13 mouse cellular contexts compared by ENCODE assay signal in the genomic region with DNA sequence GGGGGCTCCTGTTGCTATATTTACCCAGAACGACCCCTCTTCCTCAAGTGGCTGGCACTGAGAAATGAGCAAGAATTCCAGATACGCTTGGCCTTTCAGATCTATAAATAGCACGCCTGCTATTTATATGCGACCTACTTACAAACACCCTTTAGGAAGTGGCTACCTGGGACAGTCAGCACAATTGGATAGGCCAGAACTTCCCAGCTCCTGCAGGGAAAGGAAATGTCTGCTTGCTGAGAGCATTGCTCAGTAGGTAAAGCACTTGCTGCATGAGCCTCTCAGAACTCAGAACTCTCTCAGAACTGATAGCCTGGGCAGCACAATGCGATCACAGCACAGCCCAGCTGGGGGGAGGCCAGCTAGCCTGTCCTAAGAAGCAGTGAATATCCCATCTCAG. TPM values are rescaled to one million over a fixed set of nuclear protein-coding genes. Genes with fewer than 3 reads are reported as not detected.
DNase-seq lines count a peak whose midpoint lies in the region; ATAC-seq lines count a peak whose summit lies in the region.
"Had no signal": no experiment of that assay in that cellular context is flagged by ENCODE, and none has a peak within 500 bp of the region (broad histone marks: within the 10 kb centered on the region; RNA-seq: fewer than 3 reads in every experiment).

No protein-coding gene starts in this region.

- H3K36me3 ChIP-seq in hindbrain, embryonic 12.5 days, result peaks cover 8% of the 10 kb centered on the region
- peaks cover 6% of the 10 kb centered on the region for H3K36me3 ChIP-seq in hindbrain, embryonic 13.5 days
- peaks cover 4% of the 10 kb centered on the region for H3K36me3 ChIP-seq in heart, embryonic 15.5 days
- H3K36me3 ChIP-seq in forebrain, embryonic 11.5 days (ENCODE audit: control insufficient read depth, insufficient read depth, low read length), result peaks cover 5% of the 10 kb centered on the region
- H3K36me3 ChIP-seq: liver, embryonic 15.5 days had no signal

- no peak for ATAC-seq in hindbrain, embryonic 12.5 days (ENCODE audit: low FRiP score)
- no peak for ATAC-seq in hindbrain, embryonic 13.5 days (ENCODE audit: low FRiP score)
- ATAC-seq in heart, embryonic 15.5 days (replicated peaks; ENCODE audit: insufficient number of reproducible peaks, insufficient read depth, low FRiP score, low read depth), result peak; percentile 60
- no peak for ATAC-seq in forebrain, embryonic 11.5 days (replicated peaks; ENCODE audit: low FRiP score)
- ATAC-seq: hindbrain, embryonic 16.5 days had no signal

- no peak overlapping the region for H3K4me3 ChIP-seq in hindbrain, embryonic 12.5 days
- no peak overlapping the region for H3K4me3 ChIP-seq in hindbrain, embryonic 13.5 days
- no peak overlapping the region for H3K4me3 ChIP-seq in heart, embryonic 15.5 days
- H3K4me3 ChIP-seq in forebrain, embryonic 11.5 days (ENCODE audit: low read depth, low read length), result no peak overlapping the region
- H3K4me3 ChIP-seq: layer of hippocampus, adult 2 months; liver, embryonic 15.5 days had no signal

- H3K4me1 ChIP-seq in hindbrain, embryonic 12.5 days, result peaks cover 23% of the 10 kb centered on the region
- peaks cover 27% of the 10 kb centered on the region for H3K4me1 ChIP-seq in hindbrain, embryonic 13.5 days (replicated peaks)
- peaks cover 45% of the 10 kb centered on the region for H3K4me1 ChIP-seq in heart, embryonic 15.5 days (replicated peaks)
- no peaks in the 10 kb centered on the region; the same call in 1 of the 2 replicates for H3K4me1 ChIP-seq in forebrain, embryonic 11.5 days (replicated peaks; ENCODE audit: control insufficient read depth, insufficient read depth, low read length)

- WGBS in hindbrain, embryonic 12.5 days, result 42% methylated on average over 5 of the region's 5 CpGs
- 30% methylated on average over 5 of the region's 5 CpGs for WGBS in hindbrain, embryonic 13.5 days
- WGBS in heart, embryonic 15.5 days, result 15% methylated on average over 5 of the region's 5 CpGs
- WGBS in forebrain, embryonic 11.5 days, result 48% methylated on average over 5 of the region's 5 CpGs

- H3K27ac ChIP-seq in hindbrain, embryonic 12.5 days, result 0 out of 2 replicates have a peak overlapping the region, but pooled peaks have one; percentile 8
- no peak overlapping the region for H3K27ac ChIP-seq in hindbrain, embryonic 13.5 days
- peak overlapping the region; percentile 95 for H3K27ac ChIP-seq in heart, embryonic 15.5 days
- H3K27ac ChIP-seq in forebrain, embryonic 11.5 days (ENCODE audit: low read depth, low read length), result no peak overlapping the region
- H3K27ac ChIP-seq: layer of hippocampus, adult 2 months; liver, embryonic 15.5 days had no signal

- H3K27me3 ChIP-seq in hindbrain, embryonic 12.5 days, result peaks cover 11% of the 10 kb centered on the region
- H3K27me3 ChIP-seq in hindbrain, embryonic 13.5 days, result 0 out of 2 replicates have a peak, but pooled peaks cover 2% of the 10 kb centered on the region
- H3K27me3 ChIP-seq in heart, embryonic 15.5 days, result no peaks in the 10 kb centered on the region
- H3K27me3 ChIP-seq in forebrain, embryonic 11.5 days (ENCODE audit: control insufficient read depth, insufficient read depth, low read length), result no peaks in the 10 kb centered on the region
- H3K27me3 ChIP-seq: liver, embryonic 15.5 days had no signal

- peaks cover 11% of the 10 kb centered on the region for H3K9me3 ChIP-seq in hindbrain, embryonic 12.5 days (replicated peaks)
- H3K9me3 ChIP-seq in hindbrain, embryonic 13.5 days, result peaks cover 10% of the 10 kb centered on the region
- no peaks in the 10 kb centered on the region; the same call in 1 of the 2 replicates for H3K9me3 ChIP-seq in heart, embryonic 15.5 days (replicated peaks)
- H3K9me3 ChIP-seq in forebrain, embryonic 11.5 days (ENCODE audit: control insufficient read depth, low read length), result peaks cover 13% of the 10 kb centered on the region

- DNase-seq in ES-CJ7 (ENCODE audit: low read depth, low spot score), result peak; percentile 66
- DNase-seq in brain, adult 2 months (ENCODE audit: low read depth, low spot score), result peak; percentile 49
- no peak for DNase-seq in forebrain, embryonic 11.5 days (ENCODE audit: low spot score)
- DNase-seq in right cerebral cortex, adult 2 months (ENCODE audit: low spot score in 2 of 2), result no peak
- no peak for DNase-seq in left cerebral cortex, adult 9 months (ENCODE audit: low spot score in 2 of 2)
- DNase-seq: adrenal gland, adult 8-10 months; kidney, adult 2 months had no signal

- H3K4me2 ChIP-seq in hindbrain, embryonic 12.5 days (replicated peaks), result no peak overlapping the region
- H3K4me2 ChIP-seq in hindbrain, embryonic 13.5 days, result no peak overlapping the region
- peak overlapping the region; percentile 49 for H3K4me2 ChIP-seq in heart, embryonic 15.5 days
- no peak overlapping the region for H3K4me2 ChIP-seq in forebrain, embryonic 11.5 days (ENCODE audit: low read depth, low read length, severe bottlenecking)
- H3K4me2 ChIP-seq: liver, embryonic 15.5 days had no signal

- H3K9ac ChIP-seq in hindbrain, embryonic 12.5 days, result no peak overlapping the region
- H3K9ac ChIP-seq in hindbrain, embryonic 13.5 days, result no peak overlapping the region
- no peak overlapping the region for H3K9ac ChIP-seq in heart, embryonic 15.5 days
- H3K9ac ChIP-seq in forebrain, embryonic 11.5 days (ENCODE audit: low read length), result no peak overlapping the region
- H3K9ac ChIP-seq: liver, embryonic 15.5 days had no signal

RNA-seq across cellular contexts. Expression of a gene that starts 3.4 kb away (rescaled TPM):
- polyA plus RNA-seq in hindbrain, embryonic 12.5 days (2016; fragmentation: Nextera tagmentation; extraction: Ambion mirVana), result 9.2 and 9.6 TPM in 2 replicates
- polyA plus RNA-seq in hindbrain, embryonic 13.5 days (2015; fragmentation: Nextera tagmentation; extraction: Ambion mirVana), result 7.0 and 8.0 TPM in 2 replicates
- 6.0 and 6.6 TPM in 2 replicates for polyA plus RNA-seq in heart, embryonic 15.5 days (2015; fragmentation: Nextera tagmentation; extraction: Ambion mirVana)
- 8.5 and 9.8 TPM in 2 replicates for polyA plus RNA-seq in forebrain, embryonic 11.5 days (2014; fragmentation: Nextera tagmentation; extraction: Ambion mirVana)

Comparison
In these comparisons a context has a peak if more than half of its experiments do, and no peak if none do; other contexts are left out.
1. H3K27ac ChIP-seq: peak in hindbrain, embryonic 12.5 days (single experiment) and heart, embryonic 15.5 days (single experiment); none in hindbrain, embryonic 13.5 days (single experiment) and forebrain, embryonic 11.5 days (single experiment).
2. DNase-seq: peak in ES-CJ7 (single experiment) and brain, adult 2 months (single experiment); none in forebrain, embryonic 11.5 days (single experiment), right cerebral cortex, adult 2 months (0 of 2) and left cerebral cortex, adult 9 months (0 of 2).